Mouse (Mus musculus): ENCODE measurements around the gene Csmd2. TPM values are rescaled to one million over a fixed set of nuclear protein-coding genes. Genes with fewer than 3 reads are reported as not detected.
"Not testable (repeated sequence)": the region's sequence is repeated elsewhere in the genome, so short reads cannot be mapped to it uniquely, and the experiment has no call there.

The Csmd2 gene
- total RNA-seq, 2 experiments from 2014 or later = 0.23 to 0.25 TPM

GRCm38 (mm10) chr4:128048716-128049115, 61.1 kb downstream of the Csmd2 start:
- no peak for DNase-seq

- no peak for DNase-seq
Measured at GRCm38 (mm10) chr4:128052701-128053100, 65.0 kb downstream of the Csmd2 start.

- DNase-seq = not testable (repeated sequence)
Measured at GRCm38 (mm10) chr4:128061274-128061673, 73.6 kb downstream of the Csmd2 start.

- DNase-seq = no peak
Measured at GRCm38 (mm10) chr4:128067189-128067588, 79.5 kb downstream of the Csmd2 start.

- no peak for DNase-seq
Measured at GRCm38 (mm10) chr4:128084466-128084865, 96.8 kb downstream of the Csmd2 start.

GRCm38 (mm10) chr4:128085096-128085495, 97.4 kb downstream of the Csmd2 start:
- no peak for DNase-seq

- peak; percentile 10 for DNase-seq
Measured at GRCm38 (mm10) chr4:128087147-128087606, 99.5 kb downstream of the Csmd2 start.

GRCm38 (mm10) chr4:128087704-128088103, 100.0 kb downstream of the Csmd2 start:
- DNase-seq = no peak

- DNase-seq = no peak
Measured at GRCm38 (mm10) chr4:128088264-128088663, 100.6 kb downstream of the Csmd2 start.

- DNase-seq = no peak
Measured at GRCm38 (mm10) chr4:128091938-128092337, 104.3 kb downstream of the Csmd2 start.

- DNase-seq = no peak
Measured at GRCm38 (mm10) chr4:128099515-128099914, 111.9 kb downstream of the Csmd2 start.

- no peak for DNase-seq
Measured at GRCm38 (mm10) chr4:128100541-128100940, 112.9 kb downstream of the Csmd2 start.

GRCm38 (mm10) chr4:128116331-128116730, 128.7 kb downstream of the Csmd2 start:
- DNase-seq = no peak

- no peak for DNase-seq
Measured at GRCm38 (mm10) chr4:128123281-128123680, 135.6 kb downstream of the Csmd2 start.

GRCm38 (mm10) chr4:128124738-128125137, 137.1 kb downstream of the Csmd2 start:
- no peak for DNase-seq

- no peak for DNase-seq
Measured at GRCm38 (mm10) chr4:128128546-128128945, 140.9 kb downstream of the Csmd2 start.

- DNase-seq = no peak
Measured at GRCm38 (mm10) chr4:128130611-128131142, 143.0 kb downstream of the Csmd2 start.

GRCm38 (mm10) chr4:128131666-128132065, 144.0 kb downstream of the Csmd2 start:
- DNase-seq = no peak

- no peak for DNase-seq
Measured at GRCm38 (mm10) chr4:128132876-128133646, 145.4 kb downstream of the Csmd2 start.

- DNase-seq = no peak
Measured at GRCm38 (mm10) chr4:128134348-128134994, 146.8 kb downstream of the Csmd2 start.

- DNase-seq = no peak
Measured at GRCm38 (mm10) chr4:128135014-128135622, 147.5 kb downstream of the Csmd2 start.

GRCm38 (mm10) chr4:128139991-128140390, 152.3 kb downstream of the Csmd2 start:
- DNase-seq = no peak

All from gastrocnemius, postnatal 10 days (tissue).